Mouse (Mus musculus): ENCODE data around the gene Acacb.
A peak's percentile ranks its signal among the peaks of the same experiment; 100 is the strongest.

Acacb gene

GRCm38 (mm10) chr5:114176548-114177400 lies 30.4 kb downstream of the Acacb start:
- no peak for DNase-seq

- no peak for DNase-seq
Observed at GRCm38 (mm10) chr5:114177966-114178719, 31.8 kb downstream of the Acacb start.

- DNase-seq: no peak
Observed at GRCm38 (mm10) chr5:114179541-114179940, 33.2 kb downstream of the Acacb start.

- DNase-seq: no peak
Observed at GRCm38 (mm10) chr5:114183493-114183892, 37.2 kb downstream of the Acacb start.

- no peak for DNase-seq
Observed at GRCm38 (mm10) chr5:114187108-114187507, 40.8 kb downstream of the Acacb start.

- DNase-seq: peak; percentile 56
Observed at GRCm38 (mm10) chr5:114188900-114189464, 42.6 kb downstream of the Acacb start.

- DNase-seq: no peak
Observed at GRCm38 (mm10) chr5:114194161-114194560, 47.8 kb downstream of the Acacb start.

- DNase-seq: peak; percentile 76
Observed at GRCm38 (mm10) chr5:114199116-114199777, 52.9 kb downstream of the Acacb start.

GRCm38 (mm10) chr5:114206158-114206557 lies 59.8 kb downstream of the Acacb start:
- DNase-seq: no peak

- no peak for DNase-seq
Observed at GRCm38 (mm10) chr5:114213183-114213582, 66.8 kb downstream of the Acacb start.

GRCm38 (mm10) chr5:114218771-114219170 lies 72.4 kb downstream of the Acacb start:
- DNase-seq: no peak

- DNase-seq: no peak
Observed at GRCm38 (mm10) chr5:114226051-114226450, 79.7 kb downstream of the Acacb start.

GRCm38 (mm10) chr5:114228901-114229300 lies 82.6 kb downstream of the Acacb start:
- DNase-seq: no peak

- peak; percentile 21 for DNase-seq
Observed at GRCm38 (mm10) chr5:114238924-114239323, 92.6 kb downstream of the Acacb start.

GRCm38 (mm10) chr5:114239737-114240136 lies 93.4 kb downstream of the Acacb start:
- DNase-seq: no peak

GRCm38 (mm10) chr5:114246465-114246864 lies 100.1 kb downstream of the Acacb start:
- DNase-seq: no peak

GRCm38 (mm10) chr5:114248174-114248589 lies 101.8 kb downstream of the Acacb start:
- DNase-seq: peak; percentile 87

GRCm38 (mm10) chr5:114259495-114259894 lies 113.2 kb downstream of the Acacb start:
- DNase-seq: no peak

GRCm38 (mm10) chr5:114261494-114261893 lies 115.2 kb downstream of the Acacb start:
- DNase-seq: no peak

GRCm38 (mm10) chr5:114264030-114264459 lies 117.7 kb downstream of the Acacb start:
- DNase-seq: no peak

- DNase-seq: no peak
Observed at GRCm38 (mm10) chr5:114264791-114265190, 118.5 kb downstream of the Acacb start.

GRCm38 (mm10) chr5:114268646-114269045 lies 122.3 kb downstream of the Acacb start:
- no peak for DNase-seq

- no peak for DNase-seq
Observed at GRCm38 (mm10) chr5:114269499-114269898, 123.2 kb downstream of the Acacb start.

Data from kidney, postnatal 10 days (tissue).